11 mouse cellular contexts compared by ENCODE assay signal in the genomic region with DNA sequence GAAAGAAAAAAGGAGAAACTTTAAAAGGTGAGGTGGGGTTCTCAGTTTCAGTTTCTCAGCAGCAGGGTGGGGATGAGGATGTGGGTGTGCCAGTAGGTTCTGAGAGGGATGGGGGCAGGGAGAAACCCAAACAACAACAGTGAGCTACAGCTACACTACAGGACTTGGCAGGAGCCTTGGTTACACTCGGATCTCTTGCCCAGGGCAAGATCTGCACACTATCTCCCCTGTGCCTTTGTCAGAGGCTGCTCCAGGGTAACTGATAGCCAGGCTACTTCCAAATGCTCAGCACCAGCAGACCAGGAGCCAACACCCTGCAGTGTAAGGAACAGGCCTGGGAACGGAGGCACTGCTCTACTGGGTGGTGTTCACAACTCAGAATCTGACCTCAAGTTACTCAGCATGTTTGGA. TPM values are rescaled to one million over a fixed set of nuclear protein-coding genes. Genes with fewer than 3 reads are reported as not detected.
DNase-seq lines count a peak whose midpoint lies in the region; ATAC-seq and TF ChIP-seq lines count a peak whose summit lies in the region.
"Had no signal": no experiment of that assay in that cellular context is flagged by ENCODE, and none has a peak within 500 bp of the region (broad histone marks: within the 10 kb centered on the region; RNA-seq: fewer than 3 reads in every experiment).

No protein-coding gene starts in this region.

- H3K36me3 ChIP-seq in lung, embryonic 14.5 days (ENCODE audit: insufficient read depth), result no peaks in the 10 kb centered on the region
- H3K36me3 ChIP-seq: lung, embryonic 15.5 days had no signal

- no peaks in the 10 kb centered on the region for H3K9me3 ChIP-seq in lung, embryonic 14.5 days (ENCODE audit: low read depth, low read length)
- H3K9me3 ChIP-seq: lung, embryonic 15.5 days had no signal

- H3K27me3 ChIP-seq in lung, embryonic 14.5 days (ENCODE audit: insufficient read depth, low read length), result no peaks in the 10 kb centered on the region
- H3K27me3 ChIP-seq: lung, embryonic 15.5 days had no signal

- H3K27ac ChIP-seq in lung, embryonic 14.5 days (ENCODE audit: low read depth), result no peak overlapping the region
- H3K27ac ChIP-seq: lung, embryonic 15.5 days had no signal

- no peaks in the 10 kb centered on the region for H3K4me1 ChIP-seq in lung, embryonic 14.5 days (ENCODE audit: insufficient read depth)
- H3K4me1 ChIP-seq: lung, embryonic 15.5 days had no signal

- no peak overlapping the region for H3K4me3 ChIP-seq in lung, embryonic 14.5 days (ENCODE audit: low read depth, low read length)
- H3K4me3 ChIP-seq: lung, embryonic 15.5 days had no signal

- no peak overlapping the region for H3K4me2 ChIP-seq in lung, embryonic 14.5 days
- H3K4me2 ChIP-seq: lung, embryonic 15.5 days had no signal

- no peak for TF ChIP-seq CTCF in lung, embryonic 14.5 days (IDR thresholded peaks at IDR 0.05; ENCODE audit: low read depth)

- DNase-seq in lung, embryonic 14.5 days, result no peak
- DNase-seq in lung, postnatal 25 days (ENCODE audit: low spot score), result no peak
- peak; percentile 32 for DNase-seq in MN1 (ENCODE audit: low spot score)
- DNase-seq in naive thymus-derived CD4-positive, alpha-beta T cell, adult 2 months (ENCODE audit: low read depth), result peak; percentile 73
- no peak for DNase-seq in cerebellum, postnatal 36 days
- no peak for DNase-seq in layer of hippocampus, postnatal 36 days
- DNase-seq: heart, postnatal 4 days had no signal

- 54% methylated on average over 2 of the region's 2 CpGs for WGBS in lung, embryonic 14.5 days

- H3K9ac ChIP-seq in lung, embryonic 14.5 days, result no peak overlapping the region
- H3K9ac ChIP-seq: lung, embryonic 15.5 days had no signal

- peak; percentile 24; the same call in 1 of the 2 replicates for ATAC-seq in lung, embryonic 14.5 days (ENCODE audit: insufficient read depth)
- ATAC-seq in erythroid progenitor cell, adult 5-6 weeks (replicated peaks; ENCODE audit: low FRiP score, poor library complexity, severe bottlenecking), result peak; percentile 88

RNA-seq across cellular contexts. Expression of a gene that starts 15.0 kb away (rescaled TPM):
- 9.4 and 19.0 TPM in 2 replicates for polyA plus RNA-seq in lung, embryonic 14.5 days (2014; fragmentation: Nextera tagmentation; extraction: Ambion mirVana)
- total RNA-seq in erythroid progenitor cell, adult 5-6 weeks (2015; ENCODE audit: low replicate concordance), result 15.1 and 18.9 TPM in 2 replicates
- total RNA-seq in erythroid progenitor cell, adult 5-6 weeks (2017; ENCODE audit: low replicate concordance), result 17.1 TPM in 1 of 2 replicates, not detected in the other
- 10 to 100 TPM; 37.6 to 47.5 TPM for total RNA-seq in layer of hippocampus, postnatal 36 days (2021)

RNA-seq across cellular contexts. Expression of a gene that starts 23.0 kb away (rescaled TPM):
- polyA plus RNA-seq in lung, embryonic 14.5 days (2014; fragmentation: Nextera tagmentation; extraction: Ambion mirVana), result not detected in 2 replicates
- total RNA-seq in erythroid progenitor cell, adult 5-6 weeks (2015; ENCODE audit: low replicate concordance), result not detected in 2 replicates
- not detected in 2 replicates for total RNA-seq in erythroid progenitor cell, adult 5-6 weeks (2017; ENCODE audit: low replicate concordance)
- total RNA-seq in layer of hippocampus, postnatal 36 days (2021), result not detected
- total RNA-seq: layer of hippocampus, postnatal 14 days had no signal
- polyA plus RNA-seq: cortical plate, adult 2 months had no signal

RNA-seq across cellular contexts. Expression of a gene that starts 57.3 kb away (rescaled TPM):
- polyA plus RNA-seq in lung, embryonic 14.5 days (2014; fragmentation: Nextera tagmentation; extraction: Ambion mirVana), result 53.9 and 57.3 TPM in 2 replicates
- total RNA-seq in erythroid progenitor cell, adult 5-6 weeks (2015; ENCODE audit: low replicate concordance), result 2.5 and 6.5 TPM in 2 replicates
- total RNA-seq in erythroid progenitor cell, adult 5-6 weeks (2017; ENCODE audit: low replicate concordance), result 8.9 and 12.9 TPM in 2 replicates
- 10 to 100 TPM; 58.0 to 69.5 TPM for total RNA-seq in layer of hippocampus, postnatal 36 days (2021)

Comparison
In these comparisons a context has a peak if more than half of its experiments do, and no peak if none do; other contexts are left out.
1. DNase-seq: peak in MN1 (single experiment) and naive thymus-derived CD4-positive, alpha-beta T cell, adult 2 months (single experiment); none in lung, embryonic 14.5 days (single experiment), lung, postnatal 25 days (single experiment), cerebellum, postnatal 36 days (0 of 2) and layer of hippocampus, postnatal 36 days (0 of 2).
2. RNA of a gene that starts 57.3 kb away (total RNA-seq): 58.0 to 69.5 TPM in layer of hippocampus, postnatal 36 days; 2.5 to 12.9 TPM in erythroid progenitor cell, adult 5-6 weeks; every median in the first group is over 4 times any median in the second.